Mouse (Mus musculus) G1E-ER4 (cell line): Measurements from ENCODE around the gene Fpr2. TPM values are rescaled to one million over a fixed set of nuclear protein-coding genes. Genes with fewer than 3 reads are reported as not detected.

ENCODE experiments used
- GATA1 ChIP-seq: IDR thresholded peaks from one replicate; pipeline ENCODE4 v1.8.0; 2012; ENCODE audit warnings: low read length, inconsistent platforms
- polyA plus RNA-seq: library from polyadenylated mRNA; stranded (reverse); fragments of >175 nt; gene quantifications from 2 replicates; pipeline ENCODE4 v1.2.3, GENCODE M21; 2012

Gene Fpr2
- not detected in 2 replicates for polyA plus RNA-seq

GRCm38 (mm10) chr17:17887774-17888248, at the start of gene Fpr2, which contains the start of gene Fpr3:
Fpr2 (plus strand) TSS chr17:17887824.
Fpr3 (plus strand) TSS chr17:17887852.
- TF ChIP-seq GATA1 = no peak

GRCm38 (mm10) chr17:17837919-17838701, 49.5 kb upstream of the Fpr2 start:
- no peak for TF ChIP-seq GATA1

- TF ChIP-seq GATA1 = no peak
Measured at GRCm38 (mm10) chr17:17839276-17839675, 48.3 kb upstream of the Fpr2 start.

- no peak for TF ChIP-seq GATA1
Measured at GRCm38 (mm10) chr17:17840796-17841195, 46.8 kb upstream of the Fpr2 start.

GRCm38 (mm10) chr17:17843534-17844261, 43.9 kb upstream of the Fpr2 start:
- no peak for TF ChIP-seq GATA1

- TF ChIP-seq GATA1 = no peak
Measured at GRCm38 (mm10) chr17:17845187-17846027, 42.2 kb upstream of the Fpr2 start.

- peak; percentile 59 for TF ChIP-seq GATA1
Measured at GRCm38 (mm10) chr17:17848988-17849387, 38.6 kb upstream of the Fpr2 start.

GRCm38 (mm10) chr17:17849906-17850712, 37.5 kb upstream of the Fpr2 start:
- TF ChIP-seq GATA1 = no peak

GRCm38 (mm10) chr17:17855064-17855838, 32.4 kb upstream of the Fpr2 start, which contains the start of gene Has1:
Has1 (minus strand) TSS chr17:17855205.
- no peak for TF ChIP-seq GATA1

GRCm38 (mm10) chr17:17856612-17857011, 31.0 kb upstream of the Fpr2 start:
- no peak for TF ChIP-seq GATA1

GRCm38 (mm10) chr17:17857446-17857845, 30.2 kb upstream of the Fpr2 start:
- no peak for TF ChIP-seq GATA1

- no peak for TF ChIP-seq GATA1
Measured at GRCm38 (mm10) chr17:17860110-17860509, 27.5 kb upstream of the Fpr2 start.

GRCm38 (mm10) chr17:17862360-17862759, 25.3 kb upstream of the Fpr2 start:
- TF ChIP-seq GATA1 = no peak

GRCm38 (mm10) chr17:17865168-17865567, 22.5 kb upstream of the Fpr2 start:
- TF ChIP-seq GATA1 = no peak
